Mouse (Mus musculus): ENCODE results near the gene Tnip2.

DNA sequence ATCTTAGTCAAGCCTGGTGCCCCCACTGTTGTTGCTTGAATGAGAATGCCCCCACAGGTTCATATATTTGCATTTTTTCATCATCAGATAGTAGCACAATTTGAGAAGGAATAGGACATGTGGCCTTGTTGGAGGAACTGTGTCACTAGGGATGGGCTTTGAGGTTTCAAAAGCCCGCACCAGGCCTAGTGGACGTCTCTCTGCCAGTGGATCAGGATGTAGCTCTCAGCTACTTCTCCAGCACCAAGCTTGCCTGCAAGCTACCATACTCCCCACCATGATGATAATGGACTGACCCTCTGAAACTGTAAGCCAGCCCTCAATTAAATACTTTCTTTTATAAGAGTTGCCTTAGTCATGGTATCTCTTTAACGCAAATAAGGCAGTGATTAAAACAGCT lies 1.3 kb downstream of the Tnip2 start:
- TF ChIP-seq HCFC1 (IDR thresholded peaks at IDR 0.05; ENCODE audit: borderline replicate concordance, insufficient read depth, low read length) = no peak
- no peak for TF ChIP-seq MAFK (IDR thresholded peaks at IDR 0.05; ENCODE audit: insufficient read depth, low read depth, low read length)
- no peak for TF ChIP-seq ZC3H11A (IDR thresholded peaks at IDR 0.05; ENCODE audit: borderline replicate concordance, low read depth, low read length)

All from ES-E14 (cell line).